ENCODE assay signal across 20 mouse cellular contexts in genomic region chr10:56485746-56486145, GRCm38 (mm10).
A peak's percentile ranks its signal among the peaks of the same experiment; 100 is the strongest.
DNase-seq lines count a peak whose midpoint lies in the region; ATAC-seq lines count a peak whose summit lies in the region.
"Had no signal": no experiment of that assay in that cellular context is flagged by ENCODE, and none has a peak within 500 bp of the region (broad histone marks: within the 10 kb centered on the region; RNA-seq: fewer than 3 reads in every experiment).

No protein-coding gene starts in this region.

- no peak overlapping the region for H3K4me2 ChIP-seq in midbrain, embryonic 11.5 days
- no peak overlapping the region for H3K4me2 ChIP-seq in midbrain, embryonic 16.5 days (ENCODE audit: low read length)
- H3K4me2 ChIP-seq: heart, embryonic 11.5 days; heart, embryonic 15.5 days; hindbrain, embryonic 13.5 days; intestine, embryonic 15.5 days had no signal

- no peaks in the 10 kb centered on the region for H3K27me3 ChIP-seq in midbrain, embryonic 11.5 days (ENCODE audit: control insufficient read depth, insufficient read depth, low read length)
- no peaks in the 10 kb centered on the region for H3K27me3 ChIP-seq in midbrain, embryonic 16.5 days (ENCODE audit: control insufficient read depth, insufficient read depth, low read depth, low read length)
- H3K27me3 ChIP-seq: heart, embryonic 15.5 days; hindbrain, embryonic 13.5 days; intestine, embryonic 15.5 days had no signal

- no peak overlapping the region for H3K27ac ChIP-seq in midbrain, embryonic 11.5 days (ENCODE audit: low read depth, low read length)
- H3K27ac ChIP-seq in midbrain, embryonic 16.5 days (ENCODE audit: low read length), result no peak overlapping the region
- H3K27ac ChIP-seq: embryonic facial prominence, embryonic 10.5 days; forebrain, embryonic 10.5 days; heart, embryonic 15.5 days; hindbrain, embryonic 13.5 days; hindbrain, postnatal 0 days; intestine, embryonic 15.5 days had no signal

- 87% methylated on average over 5 of the region's 5 CpGs for WGBS in midbrain, embryonic 11.5 days
- 87% methylated on average over 5 of the region's 5 CpGs for WGBS in midbrain, embryonic 16.5 days

- H3K36me3 ChIP-seq in midbrain, embryonic 11.5 days (ENCODE audit: control insufficient read depth, insufficient read depth, low read length), result no peaks in the 10 kb centered on the region
- no peaks in the 10 kb centered on the region for H3K36me3 ChIP-seq in midbrain, embryonic 16.5 days (ENCODE audit: control insufficient read depth, insufficient read depth, low read length)
- H3K36me3 ChIP-seq: embryonic facial prominence, embryonic 10.5 days; forebrain, embryonic 10.5 days; heart, embryonic 15.5 days; hindbrain, embryonic 13.5 days; intestine, embryonic 15.5 days had no signal

- H3K9ac ChIP-seq in midbrain, embryonic 11.5 days (ENCODE audit: low read length), result no peak overlapping the region
- no peak overlapping the region for H3K9ac ChIP-seq in midbrain, embryonic 16.5 days (ENCODE audit: low read depth, low read length)
- H3K9ac ChIP-seq: heart, embryonic 15.5 days; hindbrain, embryonic 13.5 days; intestine, embryonic 15.5 days had no signal

- H3K4me1 ChIP-seq in midbrain, embryonic 11.5 days (ENCODE audit: control insufficient read depth, insufficient read depth, low read length), result no peaks in the 10 kb centered on the region
- H3K4me1 ChIP-seq in midbrain, embryonic 16.5 days (ENCODE audit: control insufficient read depth, insufficient read depth, low read length), result peaks cover 4% of the 10 kb centered on the region
- H3K4me1 ChIP-seq: embryonic facial prominence, embryonic 10.5 days; forebrain, embryonic 10.5 days; hindbrain, embryonic 13.5 days; intestine, embryonic 15.5 days had no signal

- no peak for ATAC-seq in midbrain, embryonic 11.5 days (ENCODE audit: low FRiP score)
- no peak for ATAC-seq in midbrain, embryonic 16.5 days
- ATAC-seq: hindbrain, postnatal 0 days; intestine, embryonic 15.5 days had no signal

- H3K9me3 ChIP-seq in midbrain, embryonic 11.5 days (ENCODE audit: control insufficient read depth, low read length), result no peaks in the 10 kb centered on the region
- no peaks in the 10 kb centered on the region for H3K9me3 ChIP-seq in midbrain, embryonic 16.5 days (replicated peaks; ENCODE audit: control insufficient read depth, low read length, poor library complexity, severe bottlenecking)
- H3K9me3 ChIP-seq: embryonic facial prominence, embryonic 10.5 days; forebrain, embryonic 10.5 days; heart, embryonic 15.5 days; hindbrain, embryonic 13.5 days; intestine, embryonic 15.5 days had no signal

- DNase-seq in midbrain, embryonic 11.5 days (ENCODE audit: low spot score, missing footprints), result peak; percentile 14
- peak; percentile 40 for DNase-seq in adrenal gland, postnatal 10 days
- peak; percentile 41 to 42 for DNase-seq in adrenal gland, postnatal 36 days
- DNase-seq in testis, postnatal 10 days (ENCODE audit: low spot score), result peak; percentile 44
- DNase-seq in left cerebral cortex, adult 18-20 months (ENCODE audit: low spot score in 2 of 2), result no peak
- DNase-seq in embryo, embryonic 11 days, result no peak
- DNase-seq: cerebellum, adult 18-20 months; cerebellum, adult 9-11 months; cerebellum, postnatal 36 days; gastrocnemius, postnatal 36 days; heart, postnatal 14 days had no signal

- H3K4me3 ChIP-seq in midbrain, embryonic 11.5 days (ENCODE audit: low read depth, low read length), result no peak overlapping the region
- no peak overlapping the region for H3K4me3 ChIP-seq in midbrain, embryonic 16.5 days (ENCODE audit: low read depth, low read length)
- H3K4me3 ChIP-seq: embryonic facial prominence, embryonic 10.5 days; erythroblast, embryonic 14.5 days; forebrain, embryonic 10.5 days; heart, embryonic 15.5 days; hindbrain, embryonic 13.5 days; intestine, embryonic 15.5 days had no signal

Comparison
In these comparisons a context has a peak if more than half of its experiments do, and no peak if none do; other contexts are left out.
1. DNase-seq: peak in midbrain, embryonic 11.5 days (single experiment), adrenal gland, postnatal 10 days (single experiment), adrenal gland, postnatal 36 days (2 of 2) and testis, postnatal 10 days (single experiment); none in left cerebral cortex, adult 18-20 months (0 of 2) and embryo, embryonic 11 days (single experiment).